Mouse (Mus musculus): ENCODE measurements around the gene Smim1.

Smim1 gene

GRCm38 (mm10) chr4:154019571-154019970 is 6.5 kb downstream of the Smim1 start:
- DNase-seq (ENCODE audit: low read depth) = peak; percentile 43

GRCm38 (mm10) chr4:154015476-154015875 is 10.6 kb downstream of the Smim1 start:
- no peak for DNase-seq (ENCODE audit: low read depth)

DNA sequence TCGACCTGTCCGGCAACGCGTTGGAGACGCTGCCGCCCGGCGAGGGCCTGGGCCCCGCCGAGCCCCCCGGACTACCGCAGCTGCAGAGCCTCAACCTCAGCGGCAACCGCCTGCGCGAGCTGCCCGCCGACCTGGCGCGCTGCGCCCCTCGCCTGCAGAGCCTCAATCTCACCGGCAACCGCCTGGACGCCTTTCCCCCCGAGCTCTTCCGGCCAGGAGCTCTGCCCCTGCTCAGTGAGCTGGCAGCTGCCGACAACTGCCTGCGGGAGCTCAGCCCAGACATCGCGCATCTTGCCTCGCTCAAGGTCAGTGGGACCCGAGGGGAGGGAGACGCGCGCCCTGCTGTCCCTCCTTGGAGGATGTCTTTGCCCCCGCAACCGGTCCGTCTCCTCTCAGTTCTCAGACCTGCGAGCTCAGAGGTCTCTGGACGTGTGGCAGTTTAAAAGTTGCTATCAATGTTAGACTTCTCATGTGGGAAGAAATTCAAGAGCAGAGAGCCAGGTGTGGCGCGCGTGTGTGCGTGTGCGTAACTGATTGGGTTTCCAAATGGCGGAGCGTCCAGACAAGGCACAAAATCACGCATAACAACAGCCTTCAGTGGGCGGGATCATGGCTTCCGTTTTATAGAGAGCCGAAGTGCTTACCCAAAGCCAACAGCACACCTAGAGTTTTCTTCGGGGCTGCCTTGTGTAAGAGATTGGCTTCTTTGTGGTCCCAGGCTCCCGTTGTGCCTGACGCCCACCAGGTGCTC is 13.7 kb downstream of the Smim1 start:
- peak; percentile 39 for DNase-seq (ENCODE audit: low read depth)

- DNase-seq (ENCODE audit: low read depth) = peak; percentile 75
Observed at GRCm38 (mm10) chr4:154011646-154012089, 14.4 kb downstream of the Smim1 start, which contains the start of gene Lrrc47. TSS of gene Lrrc47 (plus strand) at chr4:154011731.

- no peak for DNase-seq (ENCODE audit: low read depth)
Observed at GRCm38 (mm10) chr4:154010907-154011645, 15.0 kb downstream of the Smim1 start.

GRCm38 (mm10) chr4:154007759-154008158 is 18.3 kb downstream of the Smim1 start:
- DNase-seq (ENCODE audit: low read depth) = no peak

GRCm38 (mm10) chr4:154006264-154006663 is 19.8 kb downstream of the Smim1 start:
- no peak for DNase-seq (ENCODE audit: low read depth)

- no peak for DNase-seq (ENCODE audit: low read depth)
Observed at GRCm38 (mm10) chr4:154005488-154005887, 20.5 kb downstream of the Smim1 start.

DNA sequence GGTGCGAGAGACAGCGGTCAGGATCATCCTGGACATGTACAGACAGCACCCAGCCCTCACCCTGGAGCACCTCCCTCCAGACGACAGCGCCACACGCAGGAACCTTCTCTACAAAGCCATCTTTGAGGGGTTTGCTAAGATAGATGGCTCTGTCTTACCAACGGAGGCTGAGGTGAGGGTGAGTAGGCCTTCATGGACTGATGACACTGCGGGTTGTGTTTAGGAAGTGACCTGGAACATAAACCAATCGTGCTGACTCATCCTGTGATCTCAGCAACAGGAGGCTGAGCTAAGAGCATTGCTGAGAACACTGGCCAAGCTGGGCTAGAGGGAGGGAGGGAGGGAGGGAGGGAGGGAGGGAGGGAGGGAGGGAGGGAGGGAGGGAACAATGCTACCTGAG is 32.5 kb downstream of the Smim1 start:
- DNase-seq (ENCODE audit: low read depth) = no peak

DNA sequence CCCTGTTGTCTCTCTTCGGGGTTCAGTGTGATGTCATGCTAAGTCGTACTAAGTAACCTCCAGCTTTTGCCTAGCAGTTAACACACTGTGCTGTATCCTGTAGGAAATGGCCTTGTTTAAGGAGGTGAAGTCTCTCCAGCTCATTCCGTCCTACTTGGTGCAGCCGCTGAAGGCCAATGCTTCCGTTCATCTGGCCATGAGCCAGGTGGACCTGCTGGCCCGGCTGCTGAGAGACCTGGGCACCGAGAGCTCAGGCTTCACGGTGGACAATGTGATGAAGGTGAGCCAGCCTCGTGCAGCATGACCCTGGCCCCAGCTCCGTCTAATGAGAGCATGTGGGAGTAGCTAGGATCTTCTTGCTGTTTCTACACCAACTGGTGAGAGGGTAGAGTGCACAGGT is 33.3 kb downstream of the Smim1 start:
- no peak for DNase-seq (ENCODE audit: low read depth)

DNA sequence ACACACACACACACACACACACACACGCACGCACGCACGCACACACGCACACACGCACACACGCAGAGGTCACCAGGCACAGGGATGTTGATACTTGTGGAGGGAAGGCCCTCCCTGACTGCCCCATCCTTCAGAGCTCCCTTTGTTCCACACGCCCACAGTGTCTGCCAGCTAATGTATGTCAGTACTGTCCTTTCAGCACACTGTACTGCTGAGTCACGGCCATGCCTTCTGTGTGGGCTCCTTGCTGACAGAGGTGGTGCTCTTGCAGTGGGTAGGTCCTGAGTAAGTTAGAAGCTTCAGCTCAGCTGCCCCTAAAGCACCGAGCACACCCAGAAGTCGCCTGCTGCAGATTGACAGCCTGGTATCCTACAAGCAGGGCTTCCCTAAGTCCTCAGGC is 45.6 kb downstream of the Smim1 start:
- DNase-seq (ENCODE audit: low read depth) = no peak

DNA sequence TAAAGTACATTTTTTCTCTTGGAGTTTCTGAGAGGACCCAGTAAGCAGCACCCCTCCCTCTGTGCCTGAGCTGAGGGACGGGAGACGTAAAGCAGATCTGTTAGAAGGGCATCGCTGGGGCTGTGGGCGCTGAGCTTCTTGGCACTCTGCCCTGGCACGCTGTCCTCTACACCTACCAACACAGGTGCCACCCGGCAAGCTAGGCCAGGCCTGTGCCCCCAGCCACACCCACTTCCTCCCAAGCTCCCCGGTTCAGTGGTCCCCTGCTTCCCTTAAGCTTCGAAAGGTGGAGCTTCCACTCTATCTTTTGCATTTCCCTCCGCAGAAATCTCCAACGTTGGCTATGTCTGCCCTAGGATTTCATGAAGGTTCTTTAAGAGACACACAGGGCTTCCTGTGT is 46.8 kb downstream of the Smim1 start:
- no peak for DNase-seq (ENCODE audit: low read depth)

DNA sequence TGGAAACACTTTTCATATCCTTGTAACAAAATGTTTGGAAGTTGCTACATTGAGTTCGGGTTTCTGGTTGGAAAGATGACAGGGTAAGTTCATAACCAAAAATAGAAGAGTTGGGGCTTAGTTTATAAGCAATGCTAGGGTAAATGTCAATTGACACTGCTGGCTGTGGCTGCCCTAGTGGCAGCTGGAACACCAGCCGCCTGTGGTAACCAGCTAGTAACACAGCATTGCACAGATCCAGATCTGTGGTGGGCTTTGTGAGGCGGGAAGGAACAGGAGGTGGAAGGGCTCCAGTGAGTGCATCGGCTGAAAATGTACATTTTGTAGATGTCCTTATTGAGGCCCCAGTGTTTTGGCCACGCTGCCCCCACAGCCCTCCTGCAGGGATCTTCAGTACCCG is 50.3 kb downstream of the Smim1 start:
- DNase-seq (ENCODE audit: low read depth) = peak; percentile 21

- DNase-seq (ENCODE audit: low read depth) = no peak
Observed at GRCm38 (mm10) chr4:153975292-153975662, 50.8 kb downstream of the Smim1 start.

- DNase-seq (ENCODE audit: low read depth) = peak; percentile 92
Observed at GRCm38 (mm10) chr4:153974431-153975291, 51.4 kb downstream of the Smim1 start, which contains the start of the genes Dffb and Cep104. TSS of gene Dffb (minus strand) at chr4:153975126. TSS of gene Cep104 (plus strand) at chr4:153975194.
